In the genomic region with DNA sequence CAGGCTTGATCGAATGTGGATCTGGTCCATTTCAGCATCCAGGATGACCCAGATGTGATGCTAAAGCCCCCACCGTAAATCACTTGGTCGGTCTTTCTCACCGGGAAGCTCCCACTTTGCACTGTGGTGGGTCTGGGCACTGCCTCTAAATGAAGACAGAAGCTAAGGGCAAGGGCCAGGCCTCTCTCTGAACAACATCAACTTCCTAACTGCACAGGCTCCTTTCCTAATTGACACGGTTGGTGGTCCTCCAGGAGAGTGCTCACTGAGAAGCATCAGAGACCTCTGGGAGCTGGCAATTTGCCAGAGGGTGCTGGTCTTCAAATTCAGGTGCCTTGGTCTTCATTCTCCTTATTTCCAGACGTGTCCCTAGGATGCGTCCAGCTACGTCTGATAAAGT, we compare ENCODE assay signal across 19 mouse cellular contexts. TPM values are rescaled to one million over a fixed set of nuclear protein-coding genes. Genes with fewer than 3 reads are reported as not detected.
DNase-seq lines count a peak whose midpoint lies in the region; ATAC-seq lines count a peak whose summit lies in the region.
"Had no signal": no experiment of that assay in that cellular context is flagged by ENCODE, and none has a peak within 500 bp of the region (broad histone marks: within the 10 kb centered on the region; RNA-seq: fewer than 3 reads in every experiment).

No protein-coding gene starts in this region.

- peak; percentile 55; the same call in 1 of the 2 replicates for ATAC-seq in kidney, embryonic 16.5 days (ENCODE audit: low FRiP score, low TSS enrichment)
- peak; percentile 35; the same call in 1 of the 2 replicates for ATAC-seq in intestine, embryonic 15.5 days
- ATAC-seq in intestine, embryonic 16.5 days: 0 out of 2 replicates have a peak, but pooled peaks have one; percentile 8
- peak; percentile 19 for ATAC-seq in liver, embryonic 15.5 days (ENCODE audit: insufficient read depth)
- ATAC-seq: forebrain, embryonic 13.5 days; forebrain, postnatal 0 days had no signal

- H3K9me3 ChIP-seq in kidney, embryonic 16.5 days (ENCODE audit: low read length): peaks cover 4% of the 10 kb centered on the region; the same call in 1 of the 2 replicates
- H3K9me3 ChIP-seq in intestine, embryonic 15.5 days: no peaks in the 10 kb centered on the region
- 0 out of 2 replicates have a peak, but pooled peaks cover 3% of the 10 kb centered on the region for H3K9me3 ChIP-seq in intestine, embryonic 16.5 days (ENCODE audit: control insufficient read depth, low read length)
- no peaks in the 10 kb centered on the region for H3K9me3 ChIP-seq in liver, embryonic 15.5 days (replicated peaks)
- H3K9me3 ChIP-seq: forebrain, embryonic 13.5 days; G1E; hindbrain, embryonic 15.5 days had no signal

- no peak overlapping the region for H3K9ac ChIP-seq in kidney, embryonic 16.5 days (replicated peaks; ENCODE audit: low read length)
- no peak overlapping the region for H3K9ac ChIP-seq in intestine, embryonic 15.5 days
- H3K9ac ChIP-seq in intestine, embryonic 16.5 days (ENCODE audit: low read depth, low read length): no peak overlapping the region
- no peak overlapping the region for H3K9ac ChIP-seq in liver, embryonic 15.5 days
- H3K9ac ChIP-seq: forebrain, embryonic 13.5 days; forebrain, postnatal 0 days; heart, embryonic 12.5 days; hindbrain, embryonic 15.5 days had no signal

- 53% methylated on average over 8 of the region's 8 CpGs for WGBS in kidney, embryonic 16.5 days
- whole genome bisulfite sequencing in intestine, embryonic 15.5 days: 51% methylated on average over 8 of the region's 8 CpGs
- WGBS in intestine, embryonic 16.5 days: 65% methylated on average over 8 of the region's 8 CpGs
- 62% methylated on average over 8 of the region's 8 CpGs for WGBS in liver, embryonic 15.5 days (ENCODE audit: insufficient replicate concordance)

- no peak overlapping the region for H3K4me3 ChIP-seq in kidney, embryonic 16.5 days (ENCODE audit: low read length)
- H3K4me3 ChIP-seq in intestine, embryonic 15.5 days (replicated peaks): no peak overlapping the region
- H3K4me3 ChIP-seq in intestine, embryonic 16.5 days (ENCODE audit: low read length): no peak overlapping the region
- no peak overlapping the region for H3K4me3 ChIP-seq in liver, embryonic 15.5 days (replicated peaks)
- H3K4me3 ChIP-seq: forebrain, embryonic 13.5 days; heart, adult 2 months; heart, embryonic 12.5 days; hindbrain, embryonic 15.5 days had no signal

- H3K36me3 ChIP-seq in kidney, embryonic 16.5 days (ENCODE audit: insufficient read depth, low read length): no peaks in the 10 kb centered on the region
- no peaks in the 10 kb centered on the region for H3K36me3 ChIP-seq in intestine, embryonic 15.5 days
- H3K36me3 ChIP-seq in intestine, embryonic 16.5 days (ENCODE audit: control insufficient read depth, insufficient read depth, low read length): no peaks in the 10 kb centered on the region
- no peaks in the 10 kb centered on the region for H3K36me3 ChIP-seq in liver, embryonic 15.5 days (replicated peaks)
- H3K36me3 ChIP-seq: G1E; heart, embryonic 12.5 days; hindbrain, embryonic 15.5 days had no signal

- H3K4me1 ChIP-seq in kidney, embryonic 16.5 days (ENCODE audit: insufficient read depth, low read length): peaks cover 7% of the 10 kb centered on the region
- H3K4me1 ChIP-seq in intestine, embryonic 15.5 days (replicated peaks): peaks cover 3% of the 10 kb centered on the region; the same call in 1 of the 2 replicates
- no peaks in the 10 kb centered on the region for H3K4me1 ChIP-seq in intestine, embryonic 16.5 days (ENCODE audit: control insufficient read depth, insufficient read depth, low read length)
- peaks cover 5% of the 10 kb centered on the region; the same call in 1 of the 2 replicates for H3K4me1 ChIP-seq in liver, embryonic 15.5 days (replicated peaks)
- H3K4me1 ChIP-seq: forebrain, embryonic 13.5 days had no signal

- H3K27me3 ChIP-seq in kidney, embryonic 16.5 days (ENCODE audit: insufficient read depth, low read length): no peaks in the 10 kb centered on the region
- H3K27me3 ChIP-seq in intestine, embryonic 15.5 days (replicated peaks): no peaks in the 10 kb centered on the region
- H3K27me3 ChIP-seq in intestine, embryonic 16.5 days (replicated peaks; ENCODE audit: control insufficient read depth, insufficient read depth, low read length): no peaks in the 10 kb centered on the region
- H3K27me3 ChIP-seq in liver, embryonic 15.5 days: no peaks in the 10 kb centered on the region
- H3K27me3 ChIP-seq: forebrain, embryonic 13.5 days; heart, embryonic 12.5 days; hindbrain, embryonic 15.5 days had no signal

- no peak overlapping the region for H3K4me2 ChIP-seq in kidney, embryonic 16.5 days (replicated peaks; ENCODE audit: low read depth, low read length)
- H3K4me2 ChIP-seq in intestine, embryonic 15.5 days (replicated peaks): no peak overlapping the region
- no peak overlapping the region for H3K4me2 ChIP-seq in intestine, embryonic 16.5 days (ENCODE audit: low read depth, low read length)
- no peak overlapping the region for H3K4me2 ChIP-seq in liver, embryonic 15.5 days
- H3K4me2 ChIP-seq: forebrain, embryonic 13.5 days; heart, embryonic 12.5 days; hindbrain, embryonic 15.5 days had no signal

- intact Hi-C loops in heart, postnatal 14 days (cut with DNase I): no loop called here

- peak overlapping the region; percentile 24; the same call in 1 of the 2 replicates for H3K27ac ChIP-seq in kidney, embryonic 16.5 days (ENCODE audit: low read length)
- H3K27ac ChIP-seq in intestine, embryonic 15.5 days: no peak overlapping the region
- H3K27ac ChIP-seq in intestine, embryonic 16.5 days (ENCODE audit: low read length): no peak overlapping the region
- 0 out of 2 replicates have a peak overlapping the region, but pooled peaks have one; percentile 24 for H3K27ac ChIP-seq in liver, embryonic 15.5 days (replicated peaks)
- H3K27ac ChIP-seq: forebrain, embryonic 13.5 days; heart, adult 2 months; hindbrain, embryonic 15.5 days had no signal

- no peak for DNase-seq in kidney, adult 9 months
- no peak for DNase-seq in thymus, postnatal 14 days
- DNase-seq in heart, postnatal 14 days: no peak
- DNase-seq: adrenal gland, adult 8-10 months; cerebellum, adult 11 months; cerebellum, adult 8-10 months; cerebellum, postnatal 25 days; forebrain, postnatal 0 days; gastrocnemius, postnatal 14 days; heart, adult 2 months; heart, postnatal 36 days had no signal

RNA-seq across cellular contexts. Expression of gene Enc1, which starts 17.0 kb away (rescaled TPM):
- 13.7 and 14.3 TPM in 2 replicates for polyA plus RNA-seq in kidney, embryonic 16.5 days (2015; fragmentation: Nextera tagmentation; extraction: Ambion mirVana)
- polyA plus RNA-seq in intestine, embryonic 15.5 days (2015; fragmentation: Nextera tagmentation; extraction: Ambion mirVana): 6.0 and 6.1 TPM in 2 replicates
- 5.8 and 6.1 TPM in 2 replicates for polyA plus RNA-seq in intestine, embryonic 16.5 days (2015; fragmentation: Nextera tagmentation; extraction: Ambion mirVana)
- 0.55 and 0.67 TPM in 2 replicates for polyA plus RNA-seq in liver, embryonic 15.5 days (2015; fragmentation: Nextera tagmentation; extraction: Ambion mirVana)
- total RNA-seq in heart, postnatal 14 days (2021): 10 to 100 TPM; 11.2 to 11.3 TPM

RNA-seq across cellular contexts. Expression of gene Hexb, which starts 25.7 kb away (rescaled TPM):
- 40.3 and 44.6 TPM in 2 replicates for polyA plus RNA-seq in kidney, embryonic 16.5 days (2015; fragmentation: Nextera tagmentation; extraction: Ambion mirVana)
- 93.1 and 94.7 TPM in 2 replicates for polyA plus RNA-seq in intestine, embryonic 15.5 days (2015; fragmentation: Nextera tagmentation; extraction: Ambion mirVana)
- polyA plus RNA-seq in intestine, embryonic 16.5 days (2015; fragmentation: Nextera tagmentation; extraction: Ambion mirVana): 142 and 184 TPM in 2 replicates
- polyA plus RNA-seq in liver, embryonic 15.5 days (2015; fragmentation: Nextera tagmentation; extraction: Ambion mirVana): 26.0 and 28.3 TPM in 2 replicates
- 10 to 100 TPM; 22.9 to 24.4 TPM for total RNA-seq in heart, postnatal 14 days (2021)

Comparison
In these comparisons a context has a peak if more than half of its experiments do, and no peak if none do; other contexts are left out.
1. H3K27ac ChIP-seq: peak in kidney, embryonic 16.5 days (single experiment) and liver, embryonic 15.5 days (single experiment); none in intestine, embryonic 15.5 days (single experiment) and intestine, embryonic 16.5 days (single experiment).
2. Peak in every context shown above with its lines, with median percentiles within 50 percentile points of each other: ATAC-seq.